Mouse (Mus musculus): Measurements from ENCODE around the gene Polr3c. TPM values are rescaled to one million over a fixed set of nuclear protein-coding genes. Genes with fewer than 3 reads are reported as not detected.
A peak's percentile ranks its signal among the peaks of the same experiment; 100 is the strongest.
"Not testable (repeated sequence)": the region's sequence is repeated elsewhere in the genome, so short reads cannot be mapped to it uniquely, and the experiment has no call there.

Polr3c gene
- total RNA-seq, 2 experiments from 2014 or later: 24.7 to 24.9 TPM

DNA sequence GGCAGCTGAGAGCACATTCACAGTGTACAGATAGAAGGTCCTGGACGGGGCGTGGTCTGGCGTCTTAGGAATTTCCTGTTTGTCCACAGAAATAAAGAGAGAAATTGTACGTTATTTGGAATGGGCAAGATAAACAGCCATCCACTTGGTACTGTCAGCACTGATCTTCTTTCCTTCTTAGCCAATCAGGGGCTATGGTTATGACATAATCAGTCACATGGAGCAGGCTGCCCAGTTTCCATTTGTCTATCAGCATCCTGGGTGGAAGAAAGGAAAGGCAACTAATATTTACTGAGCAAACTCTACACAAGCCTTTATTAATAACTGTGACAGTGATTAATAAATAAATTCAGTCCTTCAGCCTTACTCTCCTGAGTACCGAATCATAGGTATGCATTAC is 13.1 kb downstream of the Polr3c start:
- no peak for DNase-seq (ENCODE audit: extremely low spot score in 1 of 2, low spot score in 1 of 2)

DNA sequence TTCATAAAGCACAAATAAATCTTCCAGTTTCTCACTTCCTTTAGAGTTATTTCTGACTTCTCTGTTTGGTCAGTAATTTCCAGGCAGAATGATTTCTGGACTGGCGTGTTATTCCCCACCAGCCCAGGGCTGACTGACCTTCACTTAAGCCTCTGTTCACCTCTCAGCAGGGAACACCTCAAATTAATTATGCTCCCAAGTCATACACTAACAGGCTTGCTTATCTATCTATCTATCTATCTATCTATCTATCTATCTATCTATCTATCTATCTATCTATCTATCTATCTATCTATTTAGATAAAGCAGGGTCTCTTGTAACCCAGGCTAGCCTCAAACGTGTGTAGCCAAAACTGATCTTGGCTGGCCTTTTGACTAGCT is 18.8 kb downstream of the Polr3c start:
- no peak for DNase-seq (ENCODE audit: extremely low spot score in 1 of 2, low spot score in 1 of 2)

DNA sequence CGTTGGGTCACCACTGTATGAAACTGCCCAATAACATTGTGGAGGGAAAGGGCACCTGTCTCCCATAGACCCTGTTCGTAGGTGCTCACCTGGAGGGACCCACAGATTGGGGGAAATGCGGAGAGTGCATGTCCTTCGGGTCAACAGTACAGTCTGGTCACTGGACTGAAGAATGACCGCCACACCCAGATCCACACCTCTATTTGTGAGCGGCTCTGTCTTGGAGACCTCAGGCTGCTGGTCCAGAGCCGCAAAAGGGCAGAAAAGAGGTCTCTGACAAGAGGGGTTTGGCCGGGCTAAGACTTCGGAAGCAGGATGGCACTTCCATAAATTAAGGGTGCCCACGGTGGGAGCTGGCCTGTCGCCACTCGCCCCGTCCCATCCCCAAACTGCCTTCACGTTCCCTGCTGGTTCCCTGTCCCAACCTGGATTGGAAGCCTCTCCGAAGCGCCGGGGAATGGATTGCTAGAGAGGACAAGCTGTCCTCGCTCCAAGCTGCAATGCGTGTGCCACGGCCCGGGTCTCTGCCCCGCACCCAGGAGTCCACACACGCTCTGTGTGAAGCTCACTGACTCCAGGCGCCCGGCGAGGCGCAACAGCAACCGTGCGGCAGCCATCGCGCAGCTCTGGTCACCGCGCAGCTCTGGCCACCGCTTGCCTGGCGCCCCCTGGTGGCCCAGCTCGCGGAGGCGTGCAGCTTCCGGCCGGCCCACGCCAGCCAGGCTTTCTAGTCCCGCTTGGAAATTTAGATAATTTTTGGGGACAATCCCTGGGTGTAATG is 19.3 kb downstream of the Polr3c start, which contains the start of gene Nudt17:
TSS of gene Nudt17 (minus strand) at position 660 of the 781 bp plus-strand sequence.
- DNase-seq (ENCODE audit: extremely low spot score in 1 of 2, low spot score in 1 of 2): peak; percentile 76 to 81

DNA sequence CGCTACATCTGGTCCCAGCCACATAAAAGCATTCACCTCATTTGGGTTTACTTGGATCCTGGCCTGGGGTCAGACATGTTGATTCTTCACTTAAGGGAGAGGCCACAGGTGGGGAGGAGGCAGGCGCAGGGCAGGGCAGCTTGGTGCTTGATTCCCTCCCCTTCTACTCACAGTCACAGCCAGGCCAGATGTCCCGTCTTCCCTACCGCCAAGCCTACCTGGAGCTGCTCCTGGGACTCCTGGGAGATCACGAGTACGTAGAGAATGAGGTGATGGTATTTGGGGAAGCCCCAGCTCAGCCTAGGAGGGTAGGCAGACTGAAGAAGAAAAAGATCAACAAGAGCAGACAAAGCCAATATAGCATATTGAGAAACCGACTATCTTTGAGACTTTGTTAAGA is 20.4 kb downstream of the Polr3c start:
- DNase-seq (ENCODE audit: extremely low spot score in 1 of 2, low spot score in 1 of 2): no peak

DNA sequence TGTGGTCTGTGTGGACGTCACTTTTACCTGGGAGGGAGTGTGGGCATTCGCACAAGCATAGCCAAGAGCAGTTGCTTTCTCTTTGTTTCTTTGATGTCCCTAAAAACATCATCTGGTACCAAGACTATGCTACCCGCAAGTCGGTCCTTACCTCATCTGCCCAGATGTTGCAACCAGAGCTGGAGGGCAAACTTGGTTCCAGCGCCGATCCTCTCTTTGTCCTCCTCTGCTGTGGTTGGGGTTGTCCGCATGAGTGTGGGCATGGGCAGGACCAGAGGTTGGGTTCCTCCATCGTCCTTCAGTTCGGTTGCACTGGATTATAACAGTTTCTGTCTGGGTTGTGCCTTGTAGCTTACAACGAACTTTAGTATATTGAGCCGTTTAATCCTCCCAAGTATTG is 21.2 kb downstream of the Polr3c start:
- DNase-seq (ENCODE audit: extremely low spot score in 1 of 2, low spot score in 1 of 2): no peak

DNA sequence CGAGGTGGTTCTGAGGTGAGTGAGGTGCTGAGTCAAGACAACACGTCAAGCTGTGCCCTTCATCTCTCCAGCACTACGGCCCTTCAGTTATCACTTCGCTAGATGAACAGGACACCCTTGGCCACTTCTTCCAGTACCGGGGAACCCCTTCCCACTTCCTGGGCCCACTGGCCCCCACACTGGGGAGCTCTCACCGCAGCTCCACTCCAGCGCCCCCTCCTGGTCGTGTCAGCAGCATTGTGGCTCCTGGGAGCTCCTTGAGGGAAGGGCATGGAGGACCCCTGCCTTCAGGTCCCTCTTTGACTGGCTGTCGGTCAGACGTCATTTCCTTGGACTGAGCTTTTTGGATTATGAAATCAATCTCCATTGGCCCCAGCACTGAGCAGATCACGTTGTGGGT is 22.6 kb downstream of the Polr3c start:
- DNase-seq (ENCODE audit: extremely low spot score in 1 of 2, low spot score in 1 of 2): no peak

DNA sequence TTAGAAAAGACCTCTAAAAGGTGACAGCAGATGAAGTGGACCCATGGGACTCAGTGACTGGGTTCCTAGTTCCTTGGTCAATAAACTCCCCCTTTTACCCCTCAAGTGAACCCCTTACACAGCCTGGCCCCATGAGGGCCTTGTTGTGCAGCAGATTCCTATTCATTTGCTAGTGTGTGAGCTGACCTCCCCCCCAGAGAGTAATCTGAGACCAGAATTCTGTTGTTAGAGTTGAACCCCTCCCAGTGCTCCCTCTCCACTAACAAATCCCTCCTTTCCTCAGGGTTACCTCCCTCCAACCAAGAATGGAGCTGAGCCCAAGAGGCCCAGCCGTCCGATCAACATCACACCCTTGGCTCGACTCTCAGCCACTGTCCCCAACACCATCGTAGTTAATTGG is 26.4 kb downstream of the Polr3c start:
- DNase-seq (ENCODE audit: extremely low spot score in 1 of 2, low spot score in 1 of 2): no peak

DNA sequence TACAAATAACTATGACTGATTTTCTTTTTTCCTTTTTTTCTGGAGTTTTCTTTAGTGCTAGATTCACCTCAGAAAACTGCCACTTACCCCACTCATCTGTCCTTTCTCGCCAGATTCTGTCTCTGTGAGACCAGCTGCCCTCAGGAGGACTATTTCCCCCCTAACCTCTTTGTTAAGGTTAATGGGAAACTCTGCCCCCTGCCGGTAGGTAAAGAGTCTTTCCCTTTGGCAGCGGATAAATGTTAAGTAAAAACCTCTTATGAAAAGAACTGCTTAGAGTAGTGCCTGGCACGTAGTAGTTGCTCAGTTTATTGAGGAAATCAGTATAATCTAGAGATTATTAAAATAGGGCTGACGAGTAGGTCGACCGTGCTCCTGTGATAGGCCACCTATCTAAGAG is 27.1 kb downstream of the Polr3c start:
- peak in 1 of 2 experiments; percentile 41 for DNase-seq (ENCODE audit: extremely low spot score in 1 of 2, low spot score in 1 of 2)

DNA sequence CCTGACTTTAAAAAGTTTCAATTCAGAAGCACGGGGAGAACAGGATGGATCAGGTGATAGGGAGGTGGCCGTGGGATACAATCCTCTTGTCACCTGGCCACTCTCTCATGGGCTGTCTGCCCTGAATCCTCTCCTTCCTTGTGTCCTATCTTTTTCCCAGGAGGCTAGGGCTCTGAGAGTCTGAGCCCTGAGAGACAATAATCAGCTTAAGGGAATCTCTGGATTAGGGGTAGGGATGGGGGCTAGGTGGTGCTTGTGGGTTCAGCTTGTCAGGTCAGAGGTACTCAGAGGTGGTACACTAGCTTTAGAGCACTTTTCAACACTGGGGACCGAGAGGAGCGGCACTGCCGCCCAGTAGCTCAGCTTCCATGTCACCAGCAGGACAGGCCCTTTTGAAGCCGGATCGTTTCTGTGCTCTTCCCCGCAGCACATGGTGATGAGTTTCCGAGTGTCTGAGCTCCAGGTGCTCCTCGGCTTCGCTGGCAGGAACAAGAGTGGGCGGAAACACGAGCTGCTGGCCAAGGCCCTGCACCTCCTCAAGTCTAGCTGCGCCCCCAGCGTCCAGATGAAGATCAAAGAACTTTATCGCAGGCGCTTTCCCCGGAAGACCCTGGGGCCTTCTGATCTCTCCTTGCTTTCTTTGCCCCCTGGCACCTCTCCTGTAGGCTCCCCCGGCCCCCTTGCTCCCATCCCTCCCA is 28.3 kb downstream of the Polr3c start:
- DNase-seq (ENCODE audit: extremely low spot score in 1 of 2, low spot score in 1 of 2): no peak

DNA sequence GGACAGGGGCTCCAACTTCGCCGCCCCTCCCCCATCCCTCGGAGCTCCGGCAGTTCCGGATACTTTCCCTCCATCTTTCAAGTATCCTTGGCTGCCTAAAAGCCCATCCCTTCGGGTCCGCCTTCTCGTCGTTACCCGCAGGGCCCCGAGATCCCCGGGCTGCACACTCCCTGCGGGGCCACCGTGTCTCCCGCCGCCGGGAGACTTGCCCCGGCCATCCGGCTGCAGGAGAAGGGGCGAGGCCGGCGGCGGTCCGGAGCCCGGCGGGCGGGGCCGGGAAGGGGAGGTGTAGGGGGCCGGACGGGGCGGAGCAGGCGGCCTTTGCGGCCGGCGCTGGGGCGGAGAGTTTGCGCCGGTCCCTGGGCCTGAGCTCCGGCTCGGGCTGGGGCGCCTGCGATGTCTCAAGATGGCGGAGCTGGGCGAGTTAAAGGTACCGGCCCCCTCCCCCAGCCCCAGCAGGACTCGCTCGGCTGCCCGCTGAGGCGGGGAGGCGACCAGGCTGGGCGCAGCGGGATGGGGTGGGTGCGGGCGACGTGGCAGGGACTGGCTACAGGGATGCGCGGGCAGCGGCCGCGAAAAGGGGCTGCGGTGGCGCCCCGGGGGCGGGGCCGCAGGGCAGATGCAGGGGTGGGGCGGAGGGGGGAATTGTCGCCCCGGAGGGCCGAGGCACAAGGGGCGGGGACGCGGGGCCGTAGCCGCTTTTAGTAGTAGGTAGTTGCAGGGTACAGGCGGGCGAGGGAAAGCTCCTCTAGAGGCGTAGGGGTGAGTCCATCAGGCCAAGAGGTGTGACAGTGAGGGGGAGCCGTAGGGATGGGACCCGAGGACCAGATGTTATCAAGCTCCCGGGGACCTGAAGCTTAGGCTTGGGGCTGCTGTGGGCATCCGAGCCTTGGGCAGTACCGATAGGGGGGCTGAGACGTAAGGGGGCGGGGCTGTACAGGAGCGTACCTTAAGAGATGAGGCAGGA is 30.4 kb downstream of the Polr3c start:
- DNase-seq (ENCODE audit: extremely low spot score in 1 of 2, low spot score in 1 of 2): peak; percentile 56 to 68

DNA sequence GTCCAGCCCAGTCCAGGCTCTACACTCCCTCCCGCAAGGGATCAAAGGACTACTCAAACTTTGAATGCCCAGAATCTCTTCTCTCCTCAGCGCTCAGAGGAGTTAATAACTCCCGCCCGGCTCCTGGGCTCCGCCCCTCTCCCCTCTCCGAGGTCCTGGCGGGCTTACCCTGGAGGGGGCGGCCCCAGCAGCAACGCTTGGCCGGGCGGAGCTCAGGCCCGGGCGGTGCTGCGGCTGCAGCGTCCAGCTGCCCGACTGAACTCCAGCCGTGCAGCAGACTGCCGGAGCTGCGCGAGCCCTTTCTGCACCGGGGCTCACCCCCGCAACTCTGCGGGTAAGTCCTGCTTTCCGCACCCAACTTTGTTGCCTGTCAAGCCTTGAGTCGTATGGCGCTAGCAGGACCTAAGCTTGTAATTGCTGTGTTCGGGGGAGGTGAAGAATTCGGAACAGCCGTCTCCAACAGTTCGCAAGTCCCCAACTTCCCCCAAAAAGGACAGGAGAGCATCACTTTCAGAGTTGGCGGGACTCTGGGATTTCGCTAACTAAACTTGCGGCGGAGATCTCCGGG is 31.1 kb downstream of the Polr3c start, which contains the start of gene Pias3:
TSS of gene Pias3 (plus strand) at position 187 of the 568 bp plus-strand sequence.
- DNase-seq (ENCODE audit: extremely low spot score in 1 of 2, low spot score in 1 of 2): peak in 1 of 2 experiments; percentile 26

DNA sequence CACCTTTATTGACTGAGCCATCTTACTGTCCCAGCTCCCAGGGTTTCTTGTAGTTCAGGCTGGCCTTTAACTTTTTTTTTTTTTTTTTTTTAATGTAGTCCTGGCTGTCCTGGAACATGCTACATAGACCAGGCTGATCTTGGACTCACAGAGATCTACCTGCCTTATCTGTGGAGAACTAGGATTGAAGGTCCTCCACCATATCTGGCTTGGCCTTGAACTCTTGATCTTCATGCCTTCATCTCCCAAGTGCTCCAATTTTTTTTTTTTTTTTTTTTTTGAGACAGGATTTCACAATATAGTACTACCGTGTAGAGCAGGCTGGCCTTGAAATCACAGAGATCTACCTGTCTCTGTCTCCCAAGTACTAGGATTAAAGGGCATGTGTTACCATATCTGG is 33.8 kb downstream of the Polr3c start:
- DNase-seq (ENCODE audit: extremely low spot score in 1 of 2, low spot score in 1 of 2): no peak

DNA sequence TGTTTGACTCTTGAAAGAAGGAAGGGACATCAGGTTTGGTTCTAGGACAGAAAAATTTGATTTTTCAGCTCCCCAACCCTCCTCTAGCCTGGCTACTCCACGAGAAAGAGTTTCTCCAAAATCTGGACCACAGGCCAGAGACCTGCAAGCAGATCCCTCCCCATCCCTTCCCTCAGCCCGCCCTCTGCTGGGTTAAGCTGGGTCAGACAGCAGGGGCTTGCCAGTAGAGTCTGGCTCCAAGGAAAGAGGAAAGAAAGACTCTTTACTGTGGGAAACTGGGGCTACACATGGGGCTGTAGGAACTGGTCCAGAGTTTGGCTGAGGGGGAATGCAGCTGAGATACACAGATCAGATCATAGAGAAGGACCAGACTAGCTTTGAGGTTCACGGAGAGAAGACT is 34.9 kb downstream of the Polr3c start:
- DNase-seq (ENCODE audit: extremely low spot score in 1 of 2, low spot score in 1 of 2): no peak

DNA sequence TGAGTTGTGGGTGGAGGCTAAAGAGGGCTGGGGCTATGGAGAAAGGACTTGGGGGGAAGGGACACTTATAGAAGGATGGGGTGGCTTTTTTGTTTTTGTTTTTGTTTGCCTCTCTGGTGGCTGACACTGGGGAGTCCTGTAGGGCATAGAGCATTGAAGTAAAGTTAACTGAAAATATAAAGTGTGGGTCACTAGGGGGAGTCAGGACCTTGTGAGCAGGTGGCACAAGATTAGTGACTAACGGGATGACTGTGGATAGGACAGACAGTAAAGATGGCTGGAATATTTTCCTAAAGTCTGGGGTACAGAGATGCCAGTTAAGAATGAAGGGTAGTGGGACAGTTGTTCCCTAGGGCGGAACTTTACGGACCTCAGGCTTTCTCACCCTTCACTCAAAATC is 37.1 kb downstream of the Polr3c start:
- DNase-seq (ENCODE audit: extremely low spot score in 1 of 2, low spot score in 1 of 2): no peak

DNA sequence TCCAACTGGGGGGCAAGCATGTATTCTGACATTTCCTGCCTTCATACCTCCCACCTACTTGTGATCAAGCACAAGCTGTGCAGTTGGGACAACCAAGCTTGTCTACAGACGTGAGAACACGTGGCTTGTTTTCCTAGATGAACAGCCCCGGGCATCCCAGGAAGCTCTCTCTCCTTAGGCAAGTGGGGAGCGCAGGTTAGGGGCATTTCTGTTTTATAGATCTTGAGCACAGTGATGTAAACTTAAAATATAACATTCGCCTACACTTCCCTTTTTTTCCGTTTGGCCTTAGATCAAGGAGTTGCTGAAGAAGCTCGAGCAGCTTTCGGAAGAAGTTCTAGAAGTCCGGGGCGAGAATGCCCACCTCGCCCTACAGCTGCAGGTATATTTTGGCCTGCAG is 38.6 kb downstream of the Polr3c start:
- no peak for DNase-seq (ENCODE audit: extremely low spot score in 1 of 2, low spot score in 1 of 2)

DNA sequence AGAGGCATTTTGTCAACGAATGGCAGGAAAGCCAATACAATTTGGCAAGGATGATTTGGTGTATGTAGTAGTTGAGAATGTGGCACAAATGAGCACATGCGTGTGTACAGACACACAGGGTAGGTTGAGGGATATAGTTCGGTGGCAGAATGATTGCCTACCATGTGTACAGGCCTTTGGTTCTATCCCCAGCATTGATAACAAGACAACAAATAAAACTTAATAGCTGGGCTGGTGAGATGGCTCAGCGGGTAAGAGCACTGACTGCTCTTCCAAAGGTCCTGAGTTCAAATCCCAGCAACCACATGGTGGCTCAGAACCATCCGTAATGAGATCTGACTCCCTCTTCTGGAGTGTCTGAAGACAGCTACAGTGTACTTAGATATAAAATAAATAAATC is 41.4 kb downstream of the Polr3c start:
- not testable (repeated sequence) for DNase-seq (ENCODE audit: extremely low spot score in 1 of 2, low spot score in 1 of 2)

DNA sequence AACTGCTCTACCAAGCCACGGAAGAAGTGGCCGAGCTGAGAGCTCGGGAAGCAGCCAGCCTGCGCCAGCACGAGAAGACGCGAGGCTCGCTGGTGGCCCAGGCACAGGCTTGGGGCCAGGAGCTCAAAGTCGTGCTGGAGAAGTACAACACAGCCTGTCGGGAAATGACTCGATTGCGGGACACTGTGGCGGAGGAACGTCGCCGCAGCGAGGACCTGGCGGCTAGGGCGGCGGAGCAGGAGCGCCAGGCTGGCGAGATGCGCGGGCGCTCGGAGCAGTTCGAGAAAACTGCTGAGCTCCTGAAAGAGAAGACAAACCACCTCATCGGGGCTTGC is 42.6 kb downstream of the Polr3c start:
- DNase-seq (ENCODE audit: extremely low spot score in 1 of 2, low spot score in 1 of 2): no peak

DNA sequence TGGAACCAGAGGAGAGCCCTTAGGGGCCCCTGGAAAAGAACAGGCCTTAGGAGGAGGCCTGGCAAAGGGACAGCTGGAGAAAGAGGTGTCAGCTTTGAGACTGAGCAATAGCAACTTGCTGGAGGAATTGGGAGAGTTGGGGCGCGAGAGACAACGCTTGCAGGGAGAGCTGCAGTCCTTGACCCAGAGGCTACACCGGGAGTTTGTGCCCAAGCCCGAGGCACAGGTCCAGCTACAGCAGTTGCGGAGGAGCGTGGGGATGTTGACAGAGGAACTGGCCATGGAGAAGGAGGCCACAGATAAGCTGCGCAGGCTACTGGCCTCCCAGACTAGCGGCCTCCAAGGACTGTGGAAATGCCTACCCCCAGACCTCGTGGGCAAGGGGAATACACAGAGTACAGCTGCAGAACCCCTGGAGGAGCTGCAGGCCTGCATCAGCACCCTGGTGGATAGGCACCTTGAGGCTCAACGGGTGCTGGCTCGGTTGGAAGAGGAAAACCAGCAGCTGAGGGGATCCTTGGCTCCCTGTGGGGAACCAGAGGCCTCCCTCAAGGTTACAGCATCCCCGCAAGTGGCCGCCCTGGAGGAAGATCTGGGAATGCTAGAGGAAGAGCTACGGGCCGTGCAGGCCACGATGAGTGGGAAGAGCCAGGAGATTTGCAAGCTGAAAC is 43.1 kb downstream of the Polr3c start:
- DNase-seq (ENCODE audit: extremely low spot score in 1 of 2, low spot score in 1 of 2): no peak

DNA sequence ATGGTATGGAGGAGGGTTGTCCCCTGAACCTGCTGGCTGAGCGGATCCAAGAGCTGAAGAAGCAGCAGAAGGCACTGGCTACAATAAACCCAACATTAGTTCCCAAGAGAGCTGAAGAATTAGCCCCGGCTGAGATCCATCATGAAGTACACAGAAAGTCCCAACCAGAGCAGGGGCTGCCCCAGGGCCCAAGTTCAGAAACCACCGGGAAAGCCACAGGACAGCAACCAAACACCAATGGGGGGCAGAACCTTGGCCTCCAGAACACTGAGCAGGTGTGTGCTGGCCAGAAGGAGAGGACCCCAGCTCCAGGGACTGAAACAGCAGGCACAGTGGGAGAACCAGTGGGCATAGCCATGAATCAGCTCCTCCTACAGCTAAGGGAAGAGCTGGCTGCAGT is 43.9 kb downstream of the Polr3c start:
- DNase-seq (ENCODE audit: extremely low spot score in 1 of 2, low spot score in 1 of 2): no peak

Data from layer of hippocampus, postnatal 25 days (tissue).